Mouse (Mus musculus) right cerebral cortex, postnatal 4 days (tissue): ENCODE measurements around the gene Nfix.
A peak's percentile ranks its signal among the peaks of the same experiment; 100 is the strongest.

Source experiments
- DNase-seq: peaks from one replicate; pipeline ENCODE4 v3.0.0-alpha.2; 2022

Nfix gene

DNA sequence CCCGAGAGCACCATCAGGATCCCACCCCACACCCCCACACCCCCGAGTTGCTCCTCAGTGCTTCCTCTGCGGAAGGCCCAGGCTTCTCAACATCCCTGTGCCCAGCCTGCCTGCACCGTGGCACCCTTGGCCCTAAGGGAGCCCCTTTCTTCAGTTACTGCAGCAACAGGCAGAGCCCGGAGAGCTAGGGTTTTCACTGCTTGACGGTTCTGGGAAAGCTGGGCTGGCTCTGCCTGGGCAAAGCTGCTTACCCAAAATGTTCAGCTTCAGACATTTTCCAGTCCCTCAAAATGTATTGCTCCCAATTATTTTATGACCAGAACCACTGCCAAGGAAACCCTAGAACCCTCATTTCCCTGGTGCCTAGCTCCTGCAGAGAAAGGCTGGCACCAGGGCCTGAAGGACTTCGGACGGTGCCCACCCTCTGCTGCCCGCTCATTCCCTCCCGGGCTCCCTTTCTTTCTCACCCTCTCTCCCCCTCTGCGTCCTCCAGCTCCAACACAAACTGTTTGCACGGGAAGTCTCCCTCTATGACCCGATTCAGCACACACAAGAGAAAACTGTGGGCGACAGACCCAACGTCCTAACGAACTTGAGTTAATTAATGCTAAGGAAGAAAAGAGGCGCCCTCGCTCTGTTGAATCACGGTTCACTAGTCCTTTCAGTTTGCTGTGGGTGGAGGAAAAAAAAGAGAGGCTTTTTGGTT lies 20.5 kb downstream of the Nfix start:
- no peak for DNase-seq

DNA sequence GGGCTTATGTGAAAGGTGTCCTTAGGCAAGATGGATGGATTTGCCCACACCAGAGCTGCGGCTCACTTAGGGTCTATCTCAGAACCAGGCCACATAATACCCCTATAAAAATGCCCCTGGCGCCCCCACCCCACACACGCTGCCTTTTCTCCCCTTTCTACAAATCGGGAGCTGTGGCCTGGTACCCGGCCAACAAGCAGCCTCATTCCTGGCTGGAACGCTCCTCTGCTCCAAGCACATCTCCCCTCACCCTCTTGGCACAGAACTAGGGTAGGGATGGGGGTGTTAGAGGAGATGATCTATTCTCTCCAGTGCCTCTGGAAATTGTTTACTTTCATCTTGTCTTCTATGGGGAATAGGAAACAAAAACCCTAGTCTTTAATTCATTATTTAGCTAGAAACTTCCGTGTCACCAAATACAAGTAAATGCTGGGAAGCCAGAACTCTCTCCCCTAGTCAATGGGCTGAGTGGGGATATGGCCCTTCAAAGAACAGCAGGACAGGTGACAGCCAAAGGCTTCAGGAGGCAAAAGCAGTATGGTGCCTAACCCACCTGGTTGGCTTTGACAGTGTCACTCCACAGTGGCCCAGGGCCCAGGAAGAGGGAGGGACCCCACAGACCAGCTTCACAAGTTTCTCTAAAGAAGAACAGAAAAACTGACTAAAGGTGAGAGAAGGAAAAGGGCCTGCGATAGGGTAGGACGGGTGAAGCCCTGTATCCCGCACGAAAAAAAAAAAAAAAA lies 21.3 kb downstream of the Nfix start:
- no peak for DNase-seq

- DNase-seq: no peak
Observed at GRCm38 (mm10) chr8:84777899-84778637, 22.1 kb downstream of the Nfix start.

- no peak for DNase-seq
Observed at GRCm38 (mm10) chr8:84776569-84776968, 23.6 kb downstream of the Nfix start.

DNA sequence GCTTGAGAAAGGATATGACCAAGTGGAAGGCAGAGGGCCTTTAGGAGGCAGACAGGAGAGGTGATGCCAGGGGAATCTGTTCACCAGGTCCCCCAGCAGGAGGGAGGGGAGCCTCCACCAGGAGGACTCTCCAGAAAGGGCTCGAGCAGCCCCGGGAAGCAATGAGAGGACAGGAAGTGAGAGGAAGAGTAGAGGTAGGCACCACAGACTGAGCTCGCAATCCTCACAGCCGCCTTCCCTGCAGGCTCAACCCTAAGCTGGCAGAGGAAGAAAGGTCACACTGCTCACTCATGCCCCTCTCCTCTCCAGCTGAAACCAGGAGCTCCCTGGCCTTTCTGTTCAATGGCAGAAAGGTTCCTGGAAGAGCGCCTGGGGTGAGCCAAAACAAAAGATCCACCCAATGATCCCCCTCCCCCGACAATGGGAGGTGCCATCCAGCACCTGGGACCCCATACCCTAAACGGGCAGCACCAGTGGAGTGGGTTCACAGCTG lies 24.5 kb downstream of the Nfix start:
- no peak for DNase-seq

DNA sequence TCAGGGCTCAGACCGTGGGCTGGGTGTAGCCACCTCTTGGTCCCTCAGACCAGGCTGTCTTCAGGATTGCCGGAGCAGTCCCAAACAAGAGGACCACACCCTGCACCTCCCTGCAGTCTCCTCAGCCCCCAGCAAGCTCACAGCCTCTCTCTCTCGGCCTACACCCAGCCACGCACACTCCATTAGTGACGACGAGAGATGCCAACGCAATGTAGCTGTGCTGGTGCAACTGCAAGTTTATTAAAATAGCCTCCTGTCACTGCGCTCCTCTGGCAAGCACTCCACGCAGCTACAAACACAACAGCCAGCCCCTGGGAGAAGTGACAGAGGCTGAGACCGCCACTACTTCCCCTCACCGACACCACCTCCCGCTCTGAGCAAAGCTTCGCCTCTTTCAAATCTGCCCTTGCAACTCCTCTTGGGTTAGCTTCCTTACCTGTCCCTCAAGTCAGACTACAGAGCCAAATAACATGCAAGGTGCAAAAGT lies 25.0 kb downstream of the Nfix start:
- no peak for DNase-seq

- peak; percentile 62 for DNase-seq
Observed at GRCm38 (mm10) chr8:84774473-84774911, 25.7 kb downstream of the Nfix start.

GRCm38 (mm10) chr8:84773833-84774232 lies 26.3 kb downstream of the Nfix start:
- peak; percentile 79 for DNase-seq

GRCm38 (mm10) chr8:84773304-84773703 lies 26.8 kb downstream of the Nfix start:
- no peak for DNase-seq

DNA sequence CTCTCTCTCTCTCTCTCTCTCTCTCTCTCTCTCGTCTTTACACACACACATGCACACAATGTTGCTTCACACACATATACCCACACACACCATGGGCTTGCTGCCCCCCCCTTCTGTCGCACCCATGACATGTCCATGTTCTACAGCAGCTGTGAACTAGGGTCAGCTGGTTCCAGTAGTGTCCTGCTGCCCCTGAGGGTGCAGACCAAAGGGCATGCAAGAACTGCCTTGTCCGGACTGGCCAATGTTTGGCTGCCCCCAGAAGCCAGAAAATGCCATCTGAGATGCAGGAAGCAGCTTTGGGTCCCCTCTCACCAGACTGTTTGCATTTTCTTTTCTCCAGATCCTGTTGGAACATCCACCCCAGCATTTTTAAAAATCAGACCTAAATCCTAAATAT lies 27.5 kb downstream of the Nfix start:
- no peak for DNase-seq

DNA sequence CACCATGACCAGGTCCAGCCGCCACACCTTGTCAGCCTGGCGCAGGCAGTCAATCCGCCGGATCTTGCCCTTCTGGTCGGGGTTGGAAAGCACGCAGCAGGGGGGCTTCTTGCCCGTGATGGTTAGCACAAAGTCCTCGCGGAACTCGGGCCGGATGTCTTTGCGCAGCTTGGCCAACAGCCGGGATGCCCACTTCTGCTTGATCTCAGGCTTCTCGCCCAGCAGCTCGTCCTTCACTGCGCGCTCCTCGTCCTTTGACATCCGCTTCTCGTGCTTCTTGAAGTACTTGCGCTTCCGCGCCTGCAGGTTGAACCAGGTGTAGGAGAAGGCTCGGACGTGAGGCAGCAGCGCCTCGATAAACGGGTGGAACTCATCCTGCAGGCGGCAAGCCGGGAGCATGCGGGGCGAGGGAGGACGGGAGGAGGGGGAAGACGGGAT lies 28.2 kb downstream of the Nfix start:
- no peak for DNase-seq

GRCm38 (mm10) chr8:84771000-84771687 lies 29.0 kb downstream of the Nfix start:
- no peak for DNase-seq

GRCm38 (mm10) chr8:84770100-84770953 lies 29.8 kb downstream of the Nfix start:
- no peak for DNase-seq

GRCm38 (mm10) chr8:84769324-84769723 lies 30.8 kb downstream of the Nfix start:
- no peak for DNase-seq

DNA sequence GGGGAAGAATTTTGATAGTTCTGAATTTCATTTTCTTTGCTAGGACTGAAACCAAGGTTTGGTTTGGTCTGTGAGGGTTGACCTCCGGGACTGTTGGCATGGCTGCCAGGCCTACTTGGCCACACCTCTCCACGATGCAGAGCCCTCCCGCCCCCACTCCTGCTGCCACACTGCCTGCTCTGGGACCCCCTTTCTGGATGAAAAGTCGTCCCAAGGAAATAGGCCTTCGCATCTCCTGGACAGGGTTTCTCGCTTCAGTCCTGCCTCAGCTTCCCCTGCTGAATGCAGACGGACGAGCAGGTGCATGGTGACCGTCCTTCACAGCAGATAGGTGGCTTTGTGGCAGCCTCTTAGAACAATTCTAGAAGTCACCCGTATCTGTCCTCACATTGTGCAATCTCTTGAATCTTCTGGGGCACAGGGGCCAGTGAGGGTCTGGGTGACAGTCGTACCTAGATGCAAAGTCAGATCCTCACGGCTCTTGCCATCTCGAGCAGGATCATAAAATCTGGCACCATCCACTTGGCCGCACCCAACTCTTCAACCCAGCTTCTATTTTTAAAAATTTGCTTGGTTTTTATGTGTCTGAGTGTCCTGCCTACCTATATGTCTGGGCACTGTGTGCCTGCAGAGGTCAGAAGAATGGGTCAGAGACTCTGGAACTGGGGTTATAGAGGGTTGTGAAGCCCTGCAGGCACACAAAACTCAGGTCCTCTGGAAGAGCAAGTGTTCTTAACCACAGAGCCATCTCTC lies 31.6 kb downstream of the Nfix start:
- no peak for DNase-seq

DNA sequence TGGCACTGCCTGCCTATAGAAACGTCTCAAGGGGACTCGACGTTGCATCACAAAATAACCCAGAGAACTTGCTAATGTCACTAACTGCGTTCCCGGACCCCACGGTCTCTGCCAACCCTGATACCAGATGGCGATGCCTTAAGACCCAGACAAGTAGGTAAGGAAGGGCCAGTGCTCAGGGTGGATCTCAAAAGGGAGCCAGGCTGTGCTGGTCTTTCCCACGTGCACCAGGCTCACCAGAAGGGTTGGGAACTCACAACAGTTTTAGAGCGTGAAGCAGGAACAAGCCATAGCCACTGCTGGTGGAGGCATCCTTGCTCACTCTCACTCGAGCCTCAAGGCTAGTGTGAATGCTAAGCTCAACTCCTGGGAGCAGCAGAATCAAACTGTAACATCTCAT lies 32.9 kb downstream of the Nfix start:
- DNase-seq: no peak

- no peak for DNase-seq
Observed at GRCm38 (mm10) chr8:84766422-84766821, 33.7 kb downstream of the Nfix start.

DNA sequence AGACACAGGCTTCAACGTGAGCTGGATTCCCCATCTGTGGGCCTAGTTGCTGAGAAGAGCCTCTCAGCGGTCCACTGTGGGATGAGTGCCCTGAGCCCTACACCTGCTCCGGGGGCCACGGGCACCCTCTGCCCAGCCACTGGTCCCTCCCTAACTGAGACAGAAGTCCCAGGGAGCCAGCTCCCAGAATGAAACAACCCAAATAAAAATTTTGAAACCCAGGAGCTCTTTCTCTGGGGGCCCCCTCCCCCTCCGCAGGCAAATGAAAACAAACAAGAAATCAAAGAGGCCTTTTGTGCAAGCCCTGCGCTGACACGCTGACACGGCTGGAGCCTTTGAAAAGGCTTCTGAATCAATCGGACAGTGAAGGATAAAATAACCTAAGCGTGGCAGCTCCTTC lies 34.5 kb downstream of the Nfix start:
- no peak for DNase-seq

DNA sequence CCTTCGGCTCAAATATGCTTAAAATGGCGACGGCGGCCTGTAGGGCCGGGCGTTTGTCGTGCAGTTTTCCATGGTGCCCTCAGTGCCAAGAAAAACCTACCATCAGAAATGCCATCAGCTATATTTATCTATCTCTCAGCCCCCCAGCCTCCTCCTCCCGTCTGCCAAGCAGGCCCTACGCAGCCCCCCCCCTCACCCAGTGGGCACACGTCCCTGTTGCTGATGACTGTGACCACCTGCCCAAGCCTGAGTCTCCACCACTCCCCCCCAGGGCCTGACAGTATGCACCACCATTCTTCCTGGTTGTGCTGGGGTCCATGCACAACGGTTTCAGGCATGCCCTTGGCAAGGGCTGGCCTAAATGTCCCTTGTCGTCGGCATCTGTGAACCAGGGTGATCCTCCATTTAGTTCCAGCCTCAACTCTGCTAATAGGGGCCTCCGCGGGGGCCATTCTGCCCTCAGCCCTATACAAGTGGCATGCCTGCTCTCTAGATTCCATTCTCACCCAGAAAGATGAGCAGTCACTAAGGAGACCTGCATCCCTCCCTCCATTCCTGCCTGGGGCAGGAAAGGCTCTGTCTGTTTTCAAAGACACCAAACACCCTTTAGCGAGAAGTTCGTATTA lies 35.2 kb downstream of the Nfix start:
- no peak for DNase-seq

DNA sequence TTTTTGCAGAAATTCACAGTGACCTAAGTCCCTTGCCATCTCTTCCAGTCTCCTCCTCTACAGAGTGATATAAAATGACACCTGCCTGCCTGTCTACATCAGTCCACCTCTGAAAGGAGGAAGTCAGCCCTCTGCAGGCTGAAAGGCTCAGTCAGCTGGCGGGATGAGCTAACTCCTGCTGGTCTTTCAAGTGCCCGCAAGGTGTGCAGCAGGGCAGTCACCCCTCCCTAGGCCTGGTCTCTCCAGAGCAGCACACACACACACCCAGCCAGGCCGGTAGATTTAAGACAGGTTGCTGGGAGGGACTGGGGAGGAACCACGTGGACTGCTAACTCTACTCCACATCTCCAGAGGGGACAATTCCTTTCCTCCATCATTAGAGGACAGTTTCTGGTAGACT lies 36.0 kb downstream of the Nfix start:
- no peak for DNase-seq

DNA sequence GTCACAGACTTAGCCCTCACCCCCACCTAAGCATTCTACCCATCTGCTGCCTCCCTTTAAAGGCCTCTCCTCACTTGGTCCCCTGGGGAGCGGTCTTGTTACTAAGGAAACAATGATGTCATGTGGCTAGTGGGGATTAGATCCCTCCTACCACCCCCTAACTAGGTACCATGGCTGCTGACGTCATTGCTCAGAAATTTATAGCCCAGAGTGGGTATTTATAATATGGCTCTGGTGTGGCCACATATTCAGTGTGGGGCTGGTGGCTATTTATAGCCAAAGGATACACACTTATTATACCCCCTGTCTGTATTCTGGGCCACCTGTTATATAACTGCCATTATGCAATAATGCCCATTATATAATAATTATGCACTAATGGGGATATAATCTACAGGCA lies 39.2 kb downstream of the Nfix start:
- DNase-seq: no peak
